Mouse (Mus musculus): ENCODE measurements at regions not wholly inside any gene's neighbourhood (a gene's known extent, or its start where the extent isn't known, plus 50 kb on each side); places are given as distances from the start of the nearest gene placed in this dataset.
A peak's percentile ranks its signal among the peaks of the same experiment; 100 is the strongest.

DNA sequence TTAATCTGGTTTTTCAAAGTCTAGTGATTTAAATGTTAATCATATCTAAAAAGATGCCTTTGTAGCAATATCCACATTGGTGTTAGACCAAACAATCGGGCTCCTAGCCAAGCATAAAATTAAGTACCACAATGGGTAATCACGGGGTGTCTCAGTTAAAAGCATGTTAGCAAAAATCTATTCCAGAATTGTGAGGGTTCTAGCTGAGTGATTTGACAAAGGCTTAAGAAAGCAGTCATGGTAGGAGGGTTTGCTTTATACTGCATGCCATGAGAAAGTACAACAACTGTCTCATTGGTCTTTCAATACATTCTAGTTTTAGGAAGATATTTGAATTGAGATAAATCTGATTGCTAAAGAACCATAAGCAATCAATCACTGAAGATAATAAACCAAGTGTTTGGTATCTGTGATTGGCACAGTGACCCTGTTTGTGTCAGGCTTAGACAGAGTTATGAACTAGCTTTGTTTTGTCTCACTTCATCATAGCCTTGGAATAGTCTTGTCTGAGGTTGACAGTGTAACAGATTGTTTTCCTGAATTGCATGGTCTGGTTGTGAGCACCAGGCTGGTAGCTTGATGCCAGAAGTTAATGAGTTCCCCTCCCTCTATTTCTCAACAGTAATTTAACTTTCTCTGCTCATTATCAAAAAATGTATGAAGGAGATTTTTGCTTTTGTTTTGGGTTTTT lies 186.9 kb upstream of the Sema3a start:
- DNase-seq (ENCODE audit: low spot score) (no peak), ATAC-seq (ENCODE audit: low FRiP score) (0 out of 2 replicates have a peak, but pooled peaks have one; percentile 7)
- no peaks in the 10 kb centered on the region for H3K9me3 ChIP-seq (ENCODE audit: control insufficient read depth, low read length)
- no peaks in the 10 kb centered on the region for H3K27me3 ChIP-seq (ENCODE audit: control insufficient read depth, insufficient read depth, low read length)
- WGBS = 50% methylated on average over 2 of the region's 2 CpGs
- H3K4me1 ChIP-seq (replicated peaks; ENCODE audit: control insufficient read depth, insufficient read depth, low read length) = no peaks in the 10 kb centered on the region
- H3K9ac ChIP-seq (ENCODE audit: low read depth, low read length) = no peak overlapping the region
- H3K27ac ChIP-seq (ENCODE audit: low read depth, low read length) = no peak overlapping the region
- no peaks in the 10 kb centered on the region for H3K36me3 ChIP-seq (ENCODE audit: control insufficient read depth, insufficient read depth, low read length)
- H3K4me3 ChIP-seq (ENCODE audit: low read depth, low read length) = no peak overlapping the region
- no peak overlapping the region for H3K4me2 ChIP-seq (replicated peaks; ENCODE audit: low read depth, low read length)

DNA sequence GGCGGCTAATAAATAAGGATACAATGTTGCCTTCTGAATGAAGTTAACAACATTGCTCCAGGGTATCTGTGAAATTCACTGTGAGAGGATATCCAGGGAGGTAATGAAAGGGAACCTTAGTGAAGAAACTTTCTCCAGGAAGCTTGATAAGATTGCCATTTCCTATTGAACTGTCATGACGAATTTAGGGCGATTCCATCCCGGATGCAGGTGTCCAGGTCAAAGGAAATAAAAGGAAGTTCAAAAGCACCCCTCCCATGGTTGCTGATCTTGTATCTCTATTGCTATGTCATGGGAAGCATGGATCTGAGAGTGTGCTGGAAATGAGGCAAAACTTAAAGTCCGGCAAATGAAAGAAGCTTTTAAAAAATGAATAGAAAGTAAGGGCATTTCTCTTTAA lies 180.7 kb upstream of the Sema3a start:
- ATAC-seq (ENCODE audit: low FRiP score) = no peak
- H3K27me3 ChIP-seq (ENCODE audit: control insufficient read depth, insufficient read depth, low read length) = no peaks in the 10 kb centered on the region
- H3K4me2 ChIP-seq (replicated peaks; ENCODE audit: low read depth, low read length) = no peak overlapping the region
- no peak overlapping the region for H3K9ac ChIP-seq (ENCODE audit: low read depth, low read length)
- no peaks in the 10 kb centered on the region for H3K4me1 ChIP-seq (replicated peaks; ENCODE audit: control insufficient read depth, insufficient read depth, low read length)
- no peaks in the 10 kb centered on the region for H3K9me3 ChIP-seq (ENCODE audit: control insufficient read depth, low read length)
- no peaks in the 10 kb centered on the region for H3K36me3 ChIP-seq (ENCODE audit: control insufficient read depth, insufficient read depth, low read length)
- no peak overlapping the region for H3K4me3 ChIP-seq (ENCODE audit: low read depth, low read length)
- 79% methylated on average over 5 of the region's 5 CpGs for WGBS
- H3K27ac ChIP-seq (ENCODE audit: low read depth, low read length) = no peak overlapping the region
- DNase-seq (ENCODE audit: low spot score) = no peak

DNA sequence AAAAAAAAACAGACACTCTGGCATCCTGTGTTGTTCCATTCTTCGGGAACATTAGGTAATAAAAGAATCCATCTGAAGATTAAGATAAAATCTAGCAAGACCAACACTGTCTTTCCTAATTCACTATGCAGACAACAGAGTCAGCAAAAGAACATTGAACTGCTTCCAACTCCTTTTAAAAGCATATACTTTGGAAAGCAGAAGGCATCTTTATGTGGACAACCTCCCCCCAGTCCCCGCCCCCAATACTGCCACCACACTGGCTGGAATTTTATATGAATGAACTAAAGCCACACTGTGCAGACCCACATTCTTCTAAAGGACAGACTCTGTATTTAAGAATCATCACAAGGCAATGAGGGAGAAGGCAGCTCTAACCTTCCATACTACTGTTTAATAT lies 176.7 kb upstream of the Sema3a start:
- Histone ChIP-seq H3K9me3 (ENCODE audit: control insufficient read depth, low read length) (no peaks in the 10 kb centered on the region), H3K27me3 (ENCODE audit: control insufficient read depth, insufficient read depth, low read length) (no peaks in the 10 kb centered on the region), H3K4me1 (replicated peaks; ENCODE audit: control insufficient read depth, insufficient read depth, low read length) (no peaks in the 10 kb centered on the region), H3K4me2 (replicated peaks; ENCODE audit: low read depth, low read length) (no peak overlapping the region), H3K27ac (ENCODE audit: low read depth, low read length) (no peak overlapping the region), H3K9ac (ENCODE audit: low read depth, low read length) (no peak overlapping the region), H3K36me3 (ENCODE audit: control insufficient read depth, insufficient read depth, low read length) (no peaks in the 10 kb centered on the region), H3K4me3 (ENCODE audit: low read depth, low read length) (no peak overlapping the region)
- WGBS = 92% methylated on average over 2 of the region's 2 CpGs
- ATAC-seq (ENCODE audit: low FRiP score) = no peak
- DNase-seq (ENCODE audit: low spot score) = no peak

DNA sequence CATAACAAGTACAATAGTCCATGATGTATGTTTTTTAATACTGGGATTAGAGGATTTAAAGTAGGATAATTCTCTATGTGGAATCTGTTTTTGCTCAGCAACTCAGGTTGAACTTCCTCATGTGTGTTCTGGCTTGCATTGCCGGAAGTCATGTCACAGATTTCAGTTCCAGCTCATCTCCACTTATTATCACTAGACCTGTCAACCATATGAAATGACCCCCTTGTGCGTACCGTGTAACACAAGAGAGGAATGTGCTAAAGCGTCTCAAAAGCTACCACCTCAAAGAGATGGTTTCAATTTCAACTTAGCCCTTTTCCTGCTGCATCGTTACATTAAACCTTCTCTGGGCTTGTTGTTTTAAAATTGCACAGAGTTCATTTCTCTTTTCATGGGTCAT lies 154.2 kb upstream of the Sema3a start:
- ATAC-seq (ENCODE audit: low FRiP score) (no peak), DNase-seq (ENCODE audit: low spot score) (peak; percentile 12)
- Histone ChIP-seq H3K36me3 (ENCODE audit: control insufficient read depth, insufficient read depth, low read length) (no peaks in the 10 kb centered on the region), H3K4me1 (replicated peaks; ENCODE audit: control insufficient read depth, insufficient read depth, low read length) (no peaks in the 10 kb centered on the region), H3K9me3 (ENCODE audit: control insufficient read depth, low read length) (no peaks in the 10 kb centered on the region), H3K27ac (ENCODE audit: low read depth, low read length) (no peak overlapping the region), H3K4me2 (replicated peaks; ENCODE audit: low read depth, low read length) (no peak overlapping the region), H3K4me3 (ENCODE audit: low read depth, low read length) (no peak overlapping the region), H3K9ac (ENCODE audit: low read depth, low read length) (no peak overlapping the region), H3K27me3 (ENCODE audit: control insufficient read depth, insufficient read depth, low read length) (no peaks in the 10 kb centered on the region)
- 22% methylated on average over 5 of the region's 5 CpGs for WGBS

DNA sequence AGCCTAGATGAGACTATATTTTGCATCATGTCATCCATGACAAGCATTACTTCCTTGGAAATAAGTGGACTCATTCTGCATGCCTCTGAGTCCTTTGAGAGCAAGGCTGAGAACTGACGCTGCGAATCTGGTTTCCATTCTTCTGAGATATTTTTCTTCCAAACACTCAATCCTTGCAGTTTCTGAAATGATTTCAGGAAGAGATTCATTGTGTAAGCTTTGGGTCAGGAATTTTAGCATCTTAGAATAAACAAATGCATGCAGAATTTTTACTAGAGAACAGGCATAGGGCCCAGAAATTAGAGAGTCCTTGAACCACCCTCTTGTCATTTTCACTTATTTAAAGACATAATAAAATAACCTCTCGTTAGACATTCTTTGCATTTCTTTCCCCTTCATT lies 151.5 kb upstream of the Sema3a start:
- 72% methylated on average over 3 of the region's 3 CpGs for WGBS

DNA sequence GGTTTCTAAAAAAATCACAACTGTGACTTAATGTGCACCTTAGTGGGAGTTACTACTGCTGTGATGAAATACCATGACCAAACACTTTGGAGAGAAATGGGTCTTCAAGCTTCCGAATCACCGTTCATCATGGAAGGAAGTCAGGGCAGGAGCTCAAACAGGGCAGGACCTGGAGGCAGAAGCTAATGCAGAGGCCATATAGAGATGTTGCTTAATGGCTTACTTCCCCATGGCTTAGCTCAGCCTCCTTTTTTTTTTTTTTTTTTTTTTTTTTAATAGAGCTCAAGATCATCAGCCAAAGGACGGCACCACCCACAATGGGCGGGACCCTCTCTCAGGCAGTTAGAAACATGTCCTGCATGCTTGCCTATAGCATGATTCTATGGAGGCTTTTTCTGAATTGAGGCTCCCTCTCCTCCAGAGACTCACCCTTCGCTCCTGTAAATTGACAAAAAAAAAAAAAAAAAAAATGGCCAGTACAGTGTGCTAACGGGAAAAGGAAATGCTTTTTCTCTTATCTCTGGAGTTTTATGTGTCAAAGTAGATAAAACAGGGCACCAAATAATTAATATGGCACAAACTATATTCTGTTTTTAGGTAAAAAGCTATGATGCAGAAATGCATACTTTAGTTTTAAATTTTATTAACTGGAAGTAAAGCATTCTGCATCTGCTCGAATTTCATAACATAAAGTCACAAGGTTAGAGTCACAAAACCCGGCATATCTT lies 149.0 kb upstream of the Sema3a start:
- H3K27ac ChIP-seq (ENCODE audit: low read depth, low read length) = no peak overlapping the region
- H3K4me1 ChIP-seq (replicated peaks; ENCODE audit: control insufficient read depth, insufficient read depth, low read length) = no peaks in the 10 kb centered on the region
- ATAC-seq (ENCODE audit: low FRiP score) (no peak), DNase-seq (ENCODE audit: low spot score) (no peak)
- no peaks in the 10 kb centered on the region for H3K27me3 ChIP-seq (ENCODE audit: control insufficient read depth, insufficient read depth, low read length)
- H3K9me3 ChIP-seq (ENCODE audit: control insufficient read depth, low read length) = no peaks in the 10 kb centered on the region
- no peak overlapping the region for H3K4me2 ChIP-seq (replicated peaks; ENCODE audit: low read depth, low read length)
- H3K9ac ChIP-seq (ENCODE audit: low read depth, low read length) = no peak overlapping the region
- no peaks in the 10 kb centered on the region for H3K36me3 ChIP-seq (ENCODE audit: control insufficient read depth, insufficient read depth, low read length)
- 80% methylated on average over 8 of the region's 8 CpGs for WGBS
- no peak overlapping the region for H3K4me3 ChIP-seq (ENCODE audit: low read depth, low read length)

More for the DNA sequence above, 151.5 kb upstream of the Sema3a start:
- Histone ChIP-seq H3K27ac (ENCODE audit: low read depth, low read length) (no peak overlapping the region), H3K27me3 (ENCODE audit: control insufficient read depth, insufficient read depth, low read length) (no peaks in the 10 kb centered on the region), H3K4me1 (replicated peaks; ENCODE audit: control insufficient read depth, insufficient read depth, low read length) (no peaks in the 10 kb centered on the region), H3K4me2 (replicated peaks; ENCODE audit: low read depth, low read length) (no peak overlapping the region), H3K9ac (ENCODE audit: low read depth, low read length) (no peak overlapping the region), H3K9me3 (ENCODE audit: control insufficient read depth, low read length) (no peaks in the 10 kb centered on the region), H3K4me3 (ENCODE audit: low read depth, low read length) (no peak overlapping the region), H3K36me3 (ENCODE audit: control insufficient read depth, insufficient read depth, low read length) (no peaks in the 10 kb centered on the region)
- DNase-seq (ENCODE audit: low spot score) = no peak
- no peak for ATAC-seq (ENCODE audit: low FRiP score)

DNA sequence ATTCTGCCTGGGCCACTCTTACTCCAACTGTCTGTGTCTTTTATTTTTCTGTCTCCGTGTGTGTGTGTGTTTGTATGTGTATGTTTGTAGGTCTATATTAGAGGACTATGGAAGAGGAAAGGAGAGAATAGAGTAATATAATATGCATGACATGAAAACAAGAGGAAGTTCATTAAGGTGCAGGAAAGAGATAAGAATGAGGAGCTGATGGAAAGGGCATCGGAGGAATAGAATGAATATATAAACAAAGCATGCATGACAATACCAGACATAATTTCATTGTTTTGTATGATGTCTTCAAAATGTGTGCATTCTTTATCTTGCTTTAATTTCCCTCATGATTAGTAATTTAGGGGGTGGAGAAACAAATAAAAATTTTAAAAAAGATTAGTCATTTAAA lies 147.3 kb upstream of the Sema3a start:
- no peaks in the 10 kb centered on the region for H3K9me3 ChIP-seq (ENCODE audit: control insufficient read depth, low read length)
- DNase-seq (ENCODE audit: low spot score) (no peak), ATAC-seq (ENCODE audit: low FRiP score) (no peak)
- no peak overlapping the region for H3K4me2 ChIP-seq (replicated peaks; ENCODE audit: low read depth, low read length)
- H3K27ac ChIP-seq (ENCODE audit: low read depth, low read length) = no peak overlapping the region
- no peak overlapping the region for H3K9ac ChIP-seq (ENCODE audit: low read depth, low read length)
- no peaks in the 10 kb centered on the region for H3K4me1 ChIP-seq (replicated peaks; ENCODE audit: control insufficient read depth, insufficient read depth, low read length)
- no peak overlapping the region for H3K4me3 ChIP-seq (ENCODE audit: low read depth, low read length)
- 86% methylated on average over 2 of the region's 2 CpGs for WGBS
- no peaks in the 10 kb centered on the region for H3K36me3 ChIP-seq (ENCODE audit: control insufficient read depth, insufficient read depth, low read length)
- no peaks in the 10 kb centered on the region for H3K27me3 ChIP-seq (ENCODE audit: control insufficient read depth, insufficient read depth, low read length)

DNA sequence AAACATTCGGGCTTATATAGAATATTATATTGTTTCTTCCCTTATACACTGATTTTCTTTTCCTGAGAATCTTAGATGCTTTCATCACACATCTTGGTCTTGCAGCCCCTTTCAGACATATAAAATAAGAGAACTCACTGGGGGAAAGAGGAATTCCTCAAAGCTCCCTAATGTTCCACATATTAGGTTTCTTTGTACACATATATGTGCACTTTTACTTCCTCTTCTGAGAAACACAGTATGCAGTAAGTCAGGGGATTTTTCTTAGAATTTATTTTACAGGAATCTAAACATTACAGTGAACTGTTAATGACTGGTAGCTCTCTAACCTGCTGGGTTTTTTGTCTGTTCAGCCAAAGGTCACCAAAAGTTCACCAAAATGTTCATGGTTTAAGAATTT lies 131.4 kb upstream of the Sema3a start:
- no peak for ATAC-seq (ENCODE audit: low FRiP score)
- Histone ChIP-seq H3K27ac (ENCODE audit: low read depth, low read length) (no peak overlapping the region), H3K27me3 (ENCODE audit: control insufficient read depth, insufficient read depth, low read length) (no peaks in the 10 kb centered on the region)

DNA sequence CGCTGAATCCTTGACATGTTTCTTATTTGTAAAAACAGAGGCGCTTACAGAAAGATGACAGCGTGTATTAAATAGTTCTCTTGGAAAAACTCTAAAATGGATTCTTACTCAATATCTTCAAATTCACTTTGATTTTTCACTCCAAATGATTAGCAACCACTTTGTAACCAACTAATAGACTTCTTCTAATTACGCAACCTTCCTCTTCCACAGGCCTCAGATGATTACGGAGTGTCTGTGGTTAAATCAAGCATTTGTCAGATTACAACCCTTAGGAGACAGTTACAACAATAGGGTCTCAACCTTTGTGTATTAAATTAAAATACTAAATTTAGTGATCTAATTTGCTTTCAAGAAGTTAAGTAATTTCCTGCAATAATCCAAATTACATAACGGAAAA lies 127.8 kb upstream of the Sema3a start:
- no peak overlapping the region for H3K9ac ChIP-seq (ENCODE audit: low read depth, low read length)
- no peak overlapping the region for H3K27ac ChIP-seq (ENCODE audit: low read depth, low read length)
- DNase-seq (ENCODE audit: low spot score) (no peak), ATAC-seq (ENCODE audit: low FRiP score) (no peak)
- H3K9me3 ChIP-seq (ENCODE audit: control insufficient read depth, low read length) = no peaks in the 10 kb centered on the region
- 93% methylated on average over 6 of the region's 6 CpGs for WGBS
- H3K4me1 ChIP-seq (replicated peaks; ENCODE audit: control insufficient read depth, insufficient read depth, low read length) = no peaks in the 10 kb centered on the region
- H3K4me2 ChIP-seq (replicated peaks; ENCODE audit: low read depth, low read length) = no peak overlapping the region
- no peaks in the 10 kb centered on the region for H3K36me3 ChIP-seq (ENCODE audit: control insufficient read depth, insufficient read depth, low read length)
- H3K27me3 ChIP-seq (ENCODE audit: control insufficient read depth, insufficient read depth, low read length) = no peaks in the 10 kb centered on the region
- no peak overlapping the region for H3K4me3 ChIP-seq (ENCODE audit: low read depth, low read length)

More for the DNA sequence above, 131.4 kb upstream of the Sema3a start:
- no peaks in the 10 kb centered on the region for H3K4me1 ChIP-seq (replicated peaks; ENCODE audit: control insufficient read depth, insufficient read depth, low read length)
- H3K4me3 ChIP-seq (ENCODE audit: low read depth, low read length) = no peak overlapping the region
- no peak overlapping the region for H3K4me2 ChIP-seq (replicated peaks; ENCODE audit: low read depth, low read length)
- no peak overlapping the region for H3K9ac ChIP-seq (ENCODE audit: low read depth, low read length)
- no peaks in the 10 kb centered on the region for H3K36me3 ChIP-seq (ENCODE audit: control insufficient read depth, insufficient read depth, low read length)
- WGBS = 86% methylated on average over 1 of the region's 1 CpGs
- DNase-seq (ENCODE audit: low spot score) = no peak
- H3K9me3 ChIP-seq (ENCODE audit: control insufficient read depth, low read length) = no peaks in the 10 kb centered on the region

All from hindbrain, embryonic 11.5 days (tissue).